In the genomic region with DNA sequence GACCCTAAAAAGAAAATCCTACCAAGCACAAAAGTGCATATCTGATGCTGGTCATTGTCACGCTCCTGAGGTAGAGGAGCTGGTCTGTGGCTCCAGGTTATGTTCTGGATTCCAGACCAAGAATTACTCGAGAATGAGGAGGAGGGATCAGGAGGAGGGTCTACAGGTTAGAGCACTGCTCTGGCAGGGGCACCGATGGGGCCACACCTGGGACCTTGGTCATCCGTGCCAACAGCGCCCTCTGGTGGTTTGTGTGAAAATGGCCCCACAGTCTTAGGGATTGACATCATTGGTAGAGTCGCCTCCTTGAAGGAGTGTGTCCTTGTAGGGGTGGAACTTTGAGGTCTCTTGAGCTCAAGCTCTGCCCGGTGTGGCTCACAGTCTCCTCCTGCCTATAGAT, we compare ENCODE assay signal across 9 mouse cellular contexts. TPM values are rescaled to one million over a fixed set of nuclear protein-coding genes. Genes with fewer than 3 reads are reported as not detected.
DNase-seq lines count a peak whose midpoint lies in the region; ATAC-seq and TF ChIP-seq lines count a peak whose summit lies in the region.
"Had no signal": no experiment of that assay in that cellular context is flagged by ENCODE, and none has a peak within 500 bp of the region (broad histone marks: within the 10 kb centered on the region; RNA-seq: fewer than 3 reads in every experiment).

No protein-coding gene starts in this region.

- H3K9ac ChIP-seq in midbrain, embryonic 14.5 days (replicated peaks; ENCODE audit: low read length) = no peak overlapping the region

- 44% methylated on average over 7 of the region's 7 CpGs for WGBS in midbrain, embryonic 14.5 days

- H3K4me1 ChIP-seq in midbrain, embryonic 14.5 days (ENCODE audit: control insufficient read depth, insufficient read depth, low read length) = no peaks in the 10 kb centered on the region

- intact Hi-C loops in gastrocnemius, adult 2 months (cut with DNase I) = loop anchor here (1.0 kb wide), 1 partner anchor 19 kb away; no protein-coding TSS in a partner anchor
- intact Hi-C loops in gastrocnemius, postnatal 14 days (cut with DNase I; ENCODE audit: low total_unique reads) = no loop called here
- intact Hi-C loops in heart, postnatal 10 days (cut with DNase I) = loop anchor here (1.0 kb wide), 1 partner anchor 20 kb away; no protein-coding TSS in a partner anchor
- intact Hi-C loops in left cerebral cortex, postnatal 36 days (cut with DNase I) = loop anchor here (2.0 kb wide), 1 partner anchor 19 kb away; no protein-coding TSS in a partner anchor

- peak; percentile 81 for DNase-seq in gastrocnemius, adult 2 months
- no peak for DNase-seq in gastrocnemius, postnatal 14 days
- peak; percentile 73 for DNase-seq in R1 (ENCODE audit: low read depth, low spot score)
- peak; percentile 71 to 85 for DNase-seq in cerebellum, postnatal 25 days
- DNase-seq in heart, postnatal 10 days = peak; percentile 75 to 84
- peak; percentile 51 to 54 for DNase-seq in left cerebral cortex, postnatal 36 days (ENCODE audit: low spot score in 2 of 2)
- peak; percentile 64 for DNase-seq in midbrain, embryonic 14.5 days
- peak; percentile 89 for DNase-seq in testis, postnatal 10 days (ENCODE audit: low spot score)

- H3K9me3 ChIP-seq in midbrain, embryonic 14.5 days (ENCODE audit: control insufficient read depth, low read length) = no peaks in the 10 kb centered on the region

- peaks cover 91% of the 10 kb centered on the region for H3K36me3 ChIP-seq in midbrain, embryonic 14.5 days (ENCODE audit: control insufficient read depth, insufficient read depth, low read length)

- no peak overlapping the region for H3K4me3 ChIP-seq in gastrocnemius, adult 2 months
- no peak overlapping the region for H3K4me3 ChIP-seq in midbrain, embryonic 14.5 days (replicated peaks; ENCODE audit: low read depth, low read length)

- TF ChIP-seq CTCF in gastrocnemius, adult 2 months (IDR thresholded peaks at IDR 0.05) = peak; percentile 87

- ATAC-seq in midbrain, embryonic 14.5 days (ENCODE audit: low FRiP score, low TSS enrichment) = no peak

- H3K27ac ChIP-seq in gastrocnemius, adult 2 months = no peak overlapping the region
- no peak overlapping the region for H3K27ac ChIP-seq in midbrain, embryonic 14.5 days (replicated peaks; ENCODE audit: low read depth, low read length)

- H3K4me2 ChIP-seq in midbrain, embryonic 14.5 days (ENCODE audit: low read length) = no peak overlapping the region

- H3K27me3 ChIP-seq in midbrain, embryonic 14.5 days (ENCODE audit: control insufficient read depth, insufficient read depth, low read length) = no peaks in the 10 kb centered on the region

RNA-seq across cellular contexts. Expression of a gene that starts 12.7 kb away (rescaled TPM):
- total RNA-seq in gastrocnemius, adult 2 months (2021) = not detected
- under 1 TPM in 1 of 2 experiments, not detected in 1; 0.06 TPM for total RNA-seq in gastrocnemius, postnatal 14 days (2021)
- total RNA-seq in heart, postnatal 10 days (2021) = under 1 TPM; 0.24 to 0.30 TPM
- total RNA-seq in left cerebral cortex, postnatal 36 days (2021) = 100 to 1,000 TPM; 202 to 212 TPM
- 82.4 and 118 TPM in 2 replicates for polyA plus RNA-seq in midbrain, embryonic 14.5 days (2014; fragmentation: Nextera tagmentation; extraction: Ambion mirVana)

RNA-seq across cellular contexts. Expression of a gene that starts 15.0 kb away (rescaled TPM):
- total RNA-seq in gastrocnemius, adult 2 months (2021) = 1 to 10 TPM; 1.8 to 2.7 TPM
- total RNA-seq in gastrocnemius, postnatal 14 days (2021) = 1 to 10 TPM; 1.7 to 2.5 TPM
- 1 to 10 TPM; 3.8 TPM for total RNA-seq in heart, postnatal 10 days (2021)
- 10 to 100 TPM; 54.9 to 72.9 TPM for total RNA-seq in left cerebral cortex, postnatal 36 days (2021)
- 20.3 and 21.7 TPM in 2 replicates for polyA plus RNA-seq in midbrain, embryonic 14.5 days (2014; fragmentation: Nextera tagmentation; extraction: Ambion mirVana)

RNA-seq across cellular contexts. Expression of a gene that starts 16.1 kb away (rescaled TPM):
- 10 to 100 TPM; 59.7 to 72.8 TPM for total RNA-seq in gastrocnemius, adult 2 months (2021)
- 1 to 10 TPM; 1.8 to 5.5 TPM for total RNA-seq in gastrocnemius, postnatal 14 days (2021)
- total RNA-seq in heart, postnatal 10 days (2021) = 10 to 100 TPM; 11.6 to 16.5 TPM
- under 1 TPM in 1 of 2 experiments, not detected in 1; 0.34 TPM for total RNA-seq in left cerebral cortex, postnatal 36 days (2021)
- not detected in 2 replicates for polyA plus RNA-seq in midbrain, embryonic 14.5 days (2014; fragmentation: Nextera tagmentation; extraction: Ambion mirVana)

RNA-seq across cellular contexts. Expression of a gene that starts 34.3 kb away (rescaled TPM):
- total RNA-seq in gastrocnemius, adult 2 months (2021) = not detected
- total RNA-seq in gastrocnemius, postnatal 14 days (2021) = not detected
- not detected for total RNA-seq in heart, postnatal 10 days (2021)
- total RNA-seq in left cerebral cortex, postnatal 36 days (2021) = not detected
- polyA plus RNA-seq in midbrain, embryonic 14.5 days (2014; fragmentation: Nextera tagmentation; extraction: Ambion mirVana) = 0.23 TPM in 1 of 2 replicates, not detected in the other
- total RNA-seq: left cerebral cortex, adult 8-10 months had no signal

RNA-seq across cellular contexts. Expression of a gene that starts 34.8 kb away (rescaled TPM):
- total RNA-seq in gastrocnemius, adult 2 months (2021) = under 1 TPM; 0.15 to 0.31 TPM
- under 1 TPM; 0.33 to 0.57 TPM for total RNA-seq in gastrocnemius, postnatal 14 days (2021)
- under 1 TPM; 0.27 to 0.38 TPM for total RNA-seq in heart, postnatal 10 days (2021)
- 100 to 1,000 TPM; 191 to 213 TPM for total RNA-seq in left cerebral cortex, postnatal 36 days (2021)
- 14.8 and 29.4 TPM in 2 replicates for polyA plus RNA-seq in midbrain, embryonic 14.5 days (2014; fragmentation: Nextera tagmentation; extraction: Ambion mirVana)

Comparison
In these comparisons a context has a peak if more than half of its experiments do, and no peak if none do; other contexts are left out.
1. RNA of a gene that starts 12.7 kb away (total RNA-seq): 202 to 212 TPM in left cerebral cortex, postnatal 36 days; 0.24 to 0.30 TPM in heart, postnatal 10 days, 0.06 TPM in gastrocnemius, postnatal 14 days and not detected in gastrocnemius, adult 2 months; every median in the first group is over 100 times any median in the second.
2. RNA of a gene that starts 15.0 kb away (total RNA-seq): 54.9 to 72.9 TPM in left cerebral cortex, postnatal 36 days; 3.8 TPM in heart, postnatal 10 days, 1.8 to 2.7 TPM in gastrocnemius, adult 2 months and 1.7 to 2.5 TPM in gastrocnemius, postnatal 14 days; every median in the first group is over 10 times any median in the second.